Mouse (Mus musculus): ENCODE measurements around the gene Arid5a. TPM values are rescaled to one million over a fixed set of nuclear protein-coding genes. Genes with fewer than 3 reads are reported as not detected.

Arid5a gene
- polyA plus RNA-seq, 1 experiment, result 25.6 TPM

GRCm38 (mm10) chr1:36308451-36308901 is 943 bp downstream of the Arid5a start:
- Histone ChIP-seq H3K36me3 (ENCODE audit: control insufficient read depth, insufficient read depth) (peaks cover 7% of the 10 kb centered on the region), H3K79me3 (ENCODE audit: low read depth) (peaks cover 33% of the 10 kb centered on the region), H3K4me3 (ENCODE audit: insufficient read depth, poor library complexity, severe bottlenecking) (peak overlapping the region; percentile 42), H3K79me2 (ENCODE audit: control insufficient read depth, insufficient read depth) (peaks cover 55% of the 10 kb centered on the region), H3ac (ENCODE audit: control insufficient read depth, insufficient read length, low read depth) (peak overlapping the region; percentile 77), H3K27me3 (ENCODE audit: control insufficient read depth, insufficient read depth, insufficient read length) (no peaks in the 10 kb centered on the region)
- TF ChIP-seq FOSL1 (IDR thresholded peaks at IDR 0.05; ENCODE audit: insufficient read depth, low read length, poor library complexity, severe bottlenecking) (no peak), CEBPB (IDR thresholded peaks at IDR 0.05; ENCODE audit: low read depth) (no peak), CTCF (IDR thresholded peaks at IDR 0.05; ENCODE audit: control insufficient read depth, insufficient read depth, insufficient read length) (no peak), MYOG (IDR thresholded peaks at IDR 0.05; ENCODE audit: control insufficient read depth, extremely low read depth, insufficient read length) (no peak), MYOD1 (IDR thresholded peaks at IDR 0.05; ENCODE audit: control insufficient read depth, insufficient read length, low read depth) (peak; percentile 72)

GRCm38 (mm10) chr1:36308966-36309475 is 1.5 kb downstream of the Arid5a start:
- peak overlapping the region; percentile 69 for H3ac ChIP-seq (ENCODE audit: control insufficient read depth, insufficient read length, low read depth)
- peaks cover 35% of the 10 kb centered on the region for H3K79me3 ChIP-seq (ENCODE audit: low read depth)
- H3K27me3 ChIP-seq (ENCODE audit: control insufficient read depth, insufficient read depth, insufficient read length), result no peaks in the 10 kb centered on the region
- peaks cover 61% of the 10 kb centered on the region for H3K79me2 ChIP-seq (ENCODE audit: control insufficient read depth, insufficient read depth)
- no peak for TF ChIP-seq USF1 (IDR thresholded peaks at IDR 0.05; ENCODE audit: low read depth)
- no peak for TF ChIP-seq CTCF (IDR thresholded peaks at IDR 0.05; ENCODE audit: control insufficient read depth, insufficient read depth, insufficient read length)
- TF ChIP-seq MYOD1 (IDR thresholded peaks at IDR 0.05; ENCODE audit: control insufficient read depth, insufficient read length, low read depth), result no peak
- TF ChIP-seq CEBPB (IDR thresholded peaks at IDR 0.05; ENCODE audit: low read depth), result no peak
- no peak for TF ChIP-seq MAX (IDR thresholded peaks at IDR 0.05)
- no peak for TF ChIP-seq FOSL1 (IDR thresholded peaks at IDR 0.05; ENCODE audit: insufficient read depth, low read length, poor library complexity, severe bottlenecking)
- no peak for TF ChIP-seq MYOG (IDR thresholded peaks at IDR 0.05; ENCODE audit: control insufficient read depth, extremely low read depth, insufficient read length)
- H3K36me3 ChIP-seq (ENCODE audit: control insufficient read depth, insufficient read depth), result peaks cover 7% of the 10 kb centered on the region
- peak overlapping the region; percentile 42 for H3K4me3 ChIP-seq (ENCODE audit: insufficient read depth, poor library complexity, severe bottlenecking)

- H3ac ChIP-seq (ENCODE audit: control insufficient read depth, insufficient read length, low read depth), result peak overlapping the region; percentile 69
- peaks cover 10% of the 10 kb centered on the region for H3K36me3 ChIP-seq (ENCODE audit: control insufficient read depth, insufficient read depth)
- H3K4me3 ChIP-seq (ENCODE audit: insufficient read depth, poor library complexity, severe bottlenecking), result peak overlapping the region; percentile 42
- no peaks in the 10 kb centered on the region for H3K27me3 ChIP-seq (ENCODE audit: control insufficient read depth, insufficient read depth, insufficient read length)
- H3K79me2 ChIP-seq (ENCODE audit: control insufficient read depth, insufficient read depth), result peaks cover 63% of the 10 kb centered on the region
- TF ChIP-seq MAX (IDR thresholded peaks at IDR 0.05) (no peak), CTCF (IDR thresholded peaks at IDR 0.05; ENCODE audit: control insufficient read depth, insufficient read depth, insufficient read length) (no peak), MYOG (IDR thresholded peaks at IDR 0.05; ENCODE audit: control insufficient read depth, extremely low read depth, insufficient read length) (no peak), MYOD1 (IDR thresholded peaks at IDR 0.05; ENCODE audit: control insufficient read depth, insufficient read length, low read depth) (no peak), CEBPB (IDR thresholded peaks at IDR 0.05; ENCODE audit: low read depth) (no peak), FOSL1 (IDR thresholded peaks at IDR 0.05; ENCODE audit: insufficient read depth, low read length, poor library complexity, severe bottlenecking) (no peak), USF1 (IDR thresholded peaks at IDR 0.05; ENCODE audit: low read depth) (no peak)
- H3K79me3 ChIP-seq (ENCODE audit: low read depth), result peaks cover 38% of the 10 kb centered on the region
Measured at GRCm38 (mm10) chr1:36309498-36309901, 2.0 kb downstream of the Arid5a start.

- Histone ChIP-seq H3K27me3 (ENCODE audit: control insufficient read depth, insufficient read depth, insufficient read length) (no peaks in the 10 kb centered on the region), H3K4me3 (ENCODE audit: insufficient read depth, poor library complexity, severe bottlenecking) (no peak overlapping the region), H3ac (ENCODE audit: control insufficient read depth, insufficient read length, low read depth) (no peak overlapping the region), H3K79me2 (ENCODE audit: control insufficient read depth, insufficient read depth) (peaks cover 45% of the 10 kb centered on the region), H3K79me3 (ENCODE audit: low read depth) (peaks cover 29% of the 10 kb centered on the region), H3K36me3 (ENCODE audit: control insufficient read depth, insufficient read depth) (peaks cover 47% of the 10 kb centered on the region)
- TF ChIP-seq MYOD1 (IDR thresholded peaks at IDR 0.05; ENCODE audit: control insufficient read depth, insufficient read length, low read depth), result no peak
- no peak for TF ChIP-seq USF1 (IDR thresholded peaks at IDR 0.05; ENCODE audit: low read depth)
- TF ChIP-seq FOSL1 (IDR thresholded peaks at IDR 0.05; ENCODE audit: insufficient read depth, low read length, poor library complexity, severe bottlenecking), result no peak
- no peak for TF ChIP-seq MAX (IDR thresholded peaks at IDR 0.05)
- TF ChIP-seq CTCF (IDR thresholded peaks at IDR 0.05; ENCODE audit: control insufficient read depth, insufficient read depth, insufficient read length), result no peak
- no peak for TF ChIP-seq CEBPB (IDR thresholded peaks at IDR 0.05; ENCODE audit: low read depth)
- no peak for TF ChIP-seq MYOG (IDR thresholded peaks at IDR 0.05; ENCODE audit: control insufficient read depth, extremely low read depth, insufficient read length)
Measured at GRCm38 (mm10) chr1:36314959-36315775, 7.6 kb downstream of the Arid5a start.

- Histone ChIP-seq H3K79me2 (ENCODE audit: control insufficient read depth, insufficient read depth) (peaks cover 40% of the 10 kb centered on the region), H3K4me3 (ENCODE audit: insufficient read depth, poor library complexity, severe bottlenecking) (no peak overlapping the region), H3ac (ENCODE audit: control insufficient read depth, insufficient read length, low read depth) (no peak overlapping the region), H3K36me3 (ENCODE audit: control insufficient read depth, insufficient read depth) (peaks cover 53% of the 10 kb centered on the region), H3K27me3 (ENCODE audit: control insufficient read depth, insufficient read depth, insufficient read length) (no peaks in the 10 kb centered on the region), H3K79me3 (ENCODE audit: low read depth) (peaks cover 25% of the 10 kb centered on the region)
- TF ChIP-seq CTCF (IDR thresholded peaks at IDR 0.05; ENCODE audit: control insufficient read depth, insufficient read depth, insufficient read length), result no peak
- no peak for TF ChIP-seq USF1 (IDR thresholded peaks at IDR 0.05; ENCODE audit: low read depth)
- TF ChIP-seq MYOD1 (IDR thresholded peaks at IDR 0.05; ENCODE audit: control insufficient read depth, insufficient read length, low read depth), result no peak
- TF ChIP-seq MYOG (IDR thresholded peaks at IDR 0.05; ENCODE audit: control insufficient read depth, extremely low read depth, insufficient read length), result no peak
- no peak for TF ChIP-seq FOSL1 (IDR thresholded peaks at IDR 0.05; ENCODE audit: insufficient read depth, low read length, poor library complexity, severe bottlenecking)
- TF ChIP-seq MAX (IDR thresholded peaks at IDR 0.05), result no peak
- TF ChIP-seq CEBPB (IDR thresholded peaks at IDR 0.05; ENCODE audit: low read depth), result no peak
Measured at GRCm38 (mm10) chr1:36315776-36316100, 8.2 kb downstream of the Arid5a start.
